Mouse (Mus musculus): ENCODE measurements around the gene Dnah8.

GRCm38 (mm10) chr17:30746056-30747024 is 122.2 kb downstream of the Dnah8 start:
- TF ChIP-seq GATA1 (IDR thresholded peaks at IDR 0.05; ENCODE audit: borderline replicate concordance, low read length) (no peak), FLI1 (IDR thresholded peaks at IDR 0.05; ENCODE audit: low read length) (no peak)

All from megakaryocyte, embryonic 14.5 days (primary cell).